Mouse (Mus musculus) lung, postnatal 10 days (tissue): ENCODE results near the gene Myo18a.
A peak's percentile ranks its signal among the peaks of the same experiment; 100 is the strongest.

Experiments used
- DNase-seq: peaks from one replicate; pipeline ENCODE4 v3.0.0; 2021

The Myo18a gene

GRCm38 (mm10) chr11:77840523-77841245, 77.6 kb downstream of the Myo18a start:
- no peak for DNase-seq

GRCm38 (mm10) chr11:77843068-77843905, 80.2 kb downstream of the Myo18a start:
- no peak for DNase-seq

DNA sequence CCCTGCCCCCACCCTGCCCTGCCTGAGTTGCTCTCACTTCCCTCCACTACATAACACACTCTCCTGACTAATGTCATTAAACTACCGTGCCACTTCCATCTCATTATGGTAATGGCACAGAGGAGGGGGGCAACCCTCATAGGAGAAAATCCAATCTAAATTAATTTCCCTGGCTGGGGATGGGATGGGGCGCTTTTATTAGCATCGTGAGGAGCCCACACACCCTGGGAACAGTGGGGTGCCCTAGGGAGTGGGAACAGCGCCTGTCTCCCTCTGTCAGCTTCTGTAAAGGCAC, 80.8 kb downstream of the Myo18a start:
- DNase-seq, result no peak

DNA sequence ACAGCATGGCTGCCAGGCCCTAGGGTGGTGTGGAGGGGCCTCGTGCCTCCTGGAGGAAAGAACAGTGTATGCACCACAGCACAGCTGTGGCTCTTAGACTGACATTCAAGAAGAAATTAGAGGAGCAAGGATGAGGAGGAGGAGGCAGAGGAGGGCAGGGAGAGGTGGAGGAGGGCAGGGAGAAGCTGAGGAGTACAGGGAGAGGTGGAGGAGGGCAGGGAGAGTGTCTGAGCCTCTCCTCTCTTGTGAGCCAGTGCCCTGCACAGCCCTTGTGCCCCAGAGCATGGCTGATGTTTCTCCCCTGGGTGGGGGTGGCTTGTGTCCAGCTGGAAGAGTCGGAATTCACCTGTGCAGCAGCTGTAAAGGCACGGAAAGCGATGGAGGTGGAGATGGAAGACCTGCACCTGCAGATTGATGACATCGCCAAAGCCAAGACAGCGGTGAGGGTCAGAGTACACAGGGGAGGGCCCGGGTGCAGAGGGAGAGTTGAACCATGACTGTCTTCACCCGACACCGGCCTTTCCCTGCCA, 84.6 kb downstream of the Myo18a start:
- no peak for DNase-seq

DNA sequence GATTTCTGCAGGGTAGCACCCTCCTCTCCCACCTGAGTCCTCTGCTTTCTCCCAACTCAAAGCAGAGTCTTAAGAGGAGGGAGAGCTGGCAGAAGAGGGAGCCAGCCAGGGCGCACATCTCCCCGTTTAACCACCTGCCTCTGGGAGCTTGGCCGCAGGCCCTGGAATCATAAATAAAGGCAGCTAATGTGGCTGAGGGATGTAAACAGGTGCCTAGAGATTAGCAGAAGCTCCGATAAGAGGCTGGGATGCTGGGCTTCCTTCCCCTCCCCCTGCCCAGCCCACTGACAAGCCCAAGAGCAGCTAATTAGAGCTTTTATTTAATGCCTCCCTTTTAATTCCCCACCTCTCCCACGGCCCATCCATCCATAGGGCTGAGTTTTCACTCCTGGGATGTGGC, 85.1 kb downstream of the Myo18a start:
- DNase-seq, result no peak

DNA sequence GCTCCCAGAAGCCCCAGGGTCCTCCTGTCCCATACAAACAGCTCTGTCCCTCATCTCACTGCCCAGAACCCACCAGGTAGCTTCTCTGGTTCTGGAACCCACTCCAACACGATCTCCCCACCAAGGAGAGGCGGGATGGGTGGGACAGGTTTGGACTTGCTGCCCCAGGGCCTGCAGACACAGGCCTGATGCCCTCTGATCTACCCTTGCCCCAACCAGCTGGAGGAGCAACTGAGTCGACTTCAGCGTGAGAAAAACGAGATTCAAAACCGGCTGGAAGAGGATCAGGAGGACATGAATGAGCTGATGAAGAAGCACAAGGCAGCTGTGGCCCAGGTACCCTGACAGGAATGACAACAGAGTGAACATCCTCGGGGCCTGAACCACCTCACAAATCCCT, 86.1 kb downstream of the Myo18a start:
- no peak for DNase-seq

- DNase-seq, result peak; percentile 51
Measured at GRCm38 (mm10) chr11:77850401-77851244, 87.6 kb downstream of the Myo18a start.

- no peak for DNase-seq
Measured at GRCm38 (mm10) chr11:77851483-77852010, 88.5 kb downstream of the Myo18a start.

- DNase-seq, result no peak
Measured at GRCm38 (mm10) chr11:77852195-77852594, 89.1 kb downstream of the Myo18a start.

DNA sequence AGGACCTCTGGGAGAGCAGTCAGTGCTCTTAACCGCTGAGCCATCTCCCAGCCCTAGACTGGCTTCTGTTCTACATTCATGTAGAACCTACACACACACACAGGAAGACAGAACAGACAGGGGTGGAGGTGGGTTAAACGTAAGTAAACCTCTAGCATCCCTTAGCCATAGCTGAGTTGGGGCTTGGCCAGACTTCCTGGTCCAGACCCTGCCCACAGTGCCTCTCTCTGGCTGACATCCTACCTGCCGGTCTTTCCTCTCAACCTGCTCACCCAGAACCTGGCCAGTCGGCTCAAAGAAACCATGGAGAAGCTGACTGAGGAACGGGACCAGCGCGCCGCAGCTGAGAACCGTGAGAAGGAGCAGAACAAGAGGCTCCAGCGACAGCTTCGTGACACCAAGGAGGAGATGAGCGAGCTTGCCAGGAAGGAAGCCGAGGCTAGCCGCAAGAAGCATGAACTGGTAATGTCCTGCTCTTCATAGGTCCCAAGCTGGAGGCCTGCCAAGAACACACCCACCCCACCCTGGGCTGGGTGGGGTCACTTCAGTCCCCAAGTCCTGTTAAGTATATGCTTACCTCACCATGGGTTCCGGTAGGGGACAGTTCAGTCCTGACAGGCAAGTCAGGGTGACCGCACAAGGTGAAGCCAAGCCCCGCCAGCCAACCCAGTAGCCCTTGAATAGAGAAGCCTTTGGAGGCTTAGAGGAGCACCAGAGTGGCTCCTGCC, 90.1 kb downstream of the Myo18a start:
- peak; percentile 33 for DNase-seq

DNA sequence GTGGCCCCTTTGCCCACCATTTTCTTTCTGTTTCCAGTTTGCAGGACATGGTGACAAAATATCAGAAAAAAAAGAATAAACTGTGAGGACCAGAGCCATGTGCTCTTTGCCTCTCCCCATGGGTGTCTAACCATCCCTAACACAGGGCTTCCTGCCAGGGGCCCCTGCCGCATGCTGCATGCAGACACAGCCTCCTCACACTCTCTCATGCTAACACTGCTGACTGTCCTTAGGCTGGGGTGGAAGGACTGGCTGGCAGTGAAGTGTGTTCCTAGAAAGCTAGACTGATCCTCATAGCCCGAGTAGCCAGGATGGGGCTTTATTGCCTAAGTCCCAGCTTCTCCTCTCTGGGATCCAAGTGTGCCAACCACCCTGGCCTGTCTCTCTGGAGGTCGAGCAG, 91.6 kb downstream of the Myo18a start:
- DNase-seq, result no peak

GRCm38 (mm10) chr11:77855396-77855795, 92.3 kb downstream of the Myo18a start:
- DNase-seq, result no peak

DNA sequence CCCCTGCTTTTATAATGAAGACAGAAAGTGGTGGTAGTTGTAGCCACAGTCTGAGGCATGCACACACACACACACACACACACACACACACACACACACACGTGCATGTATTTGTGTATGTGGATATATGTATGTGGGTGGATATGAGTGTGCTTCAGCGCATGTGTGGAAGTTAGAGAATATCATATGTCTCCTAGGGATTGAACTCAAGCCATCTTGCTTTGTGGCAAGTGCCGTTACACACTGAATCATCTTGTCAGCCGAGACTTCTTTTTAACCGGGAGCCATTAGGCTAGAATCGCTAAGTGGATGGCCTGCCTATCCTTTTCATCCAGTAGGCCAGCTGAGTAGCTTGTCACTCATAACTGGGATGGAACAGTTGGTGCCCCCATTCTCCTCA, 94.0 kb downstream of the Myo18a start:
- no peak for DNase-seq

GRCm38 (mm10) chr11:77858589-77858988, 95.5 kb downstream of the Myo18a start:
- DNase-seq, result no peak

GRCm38 (mm10) chr11:77860947-77861346, 97.9 kb downstream of the Myo18a start:
- DNase-seq, result no peak

GRCm38 (mm10) chr11:77862887-77863286, 99.8 kb downstream of the Myo18a start:
- no peak for DNase-seq

- no peak for DNase-seq
Measured at GRCm38 (mm10) chr11:77864771-77865170, 101.7 kb downstream of the Myo18a start.

DNA sequence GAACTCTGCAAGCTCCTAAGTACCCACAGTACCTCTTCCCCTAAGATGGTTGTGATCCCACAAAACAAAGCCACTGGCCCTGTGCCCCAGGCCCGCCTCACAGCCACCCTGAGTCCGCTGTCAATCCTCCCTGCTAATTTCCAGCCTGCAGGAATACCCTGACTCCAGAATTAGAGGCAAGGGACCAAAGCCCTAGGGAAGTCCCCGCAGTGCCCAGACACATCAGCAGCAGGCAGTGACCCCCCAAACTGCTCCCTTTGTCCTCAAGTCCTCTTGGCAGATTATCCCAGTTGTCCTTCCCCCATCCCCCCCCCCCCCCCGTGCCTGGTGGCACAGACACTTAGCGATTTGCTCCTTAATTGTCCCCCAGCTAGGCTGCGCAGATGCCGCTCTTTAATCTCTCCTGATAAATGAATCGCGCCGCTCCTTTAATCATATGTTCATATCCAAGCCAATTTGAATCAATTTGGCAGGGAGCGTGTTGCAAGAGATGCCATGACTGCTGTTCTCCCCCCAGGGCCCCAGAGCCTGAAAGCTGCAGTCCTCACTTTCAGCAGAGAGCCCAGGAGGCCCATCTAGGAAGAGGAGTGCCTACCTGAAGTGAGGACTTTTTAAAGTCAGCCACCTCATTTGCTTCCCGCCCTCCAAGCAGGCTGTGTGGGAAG, 104.5 kb downstream of the Myo18a start:
- DNase-seq, result no peak

GRCm38 (mm10) chr11:77871436-77871835, 108.4 kb downstream of the Myo18a start:
- no peak for DNase-seq

GRCm38 (mm10) chr11:77872236-77872635, 109.2 kb downstream of the Myo18a start:
- no peak for DNase-seq

DNA sequence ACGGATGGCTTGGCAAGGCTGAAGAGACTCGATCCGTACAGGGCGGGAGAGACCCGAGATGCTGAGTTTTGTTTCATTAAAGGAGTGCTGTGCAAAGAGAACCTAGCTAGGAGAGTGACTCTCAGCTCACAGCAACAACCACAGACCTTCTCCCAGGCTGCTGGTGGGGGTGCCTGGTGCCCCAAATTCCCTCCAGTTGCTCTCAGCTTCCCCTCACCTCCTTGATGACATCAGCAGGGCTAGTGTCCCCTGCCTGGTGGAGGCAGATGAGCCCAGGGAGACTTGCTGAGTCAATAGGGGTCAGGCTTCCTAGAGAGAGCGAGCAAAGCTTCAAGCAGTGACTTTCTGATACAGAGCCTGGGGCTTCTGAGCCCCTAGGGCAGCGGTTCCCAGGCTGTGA, 109.6 kb downstream of the Myo18a start:
- no peak for DNase-seq

- DNase-seq, result no peak
Measured at GRCm38 (mm10) chr11:77873116-77873515, 110.1 kb downstream of the Myo18a start.
